Mouse (Mus musculus) spleen, adult 2 months (tissue): ENCODE results near the gene Sec13.

Experiments used
- CTCF ChIP-seq: fragments of 200-500 bp; IDR thresholded peaks from 2 replicates; pipeline ENCODE4 v1.5.1; 2011; ENCODE audit warnings: mild to moderate bottlenecking, inconsistent platforms; ENCODE audit not compliant: insufficient read depth, insufficient read length, insufficient replicate concordance; ENCODE audit errors: extremely low read depth
- POLR2A ChIP-seq: fragments of 200-500 bp; IDR thresholded peaks from 2 replicates; pipeline ENCODE4 v1.6.1; 2011; ENCODE audit warnings: low read depth, low read length, inconsistent platforms

- TF ChIP-seq POLR2A, result no peak
- no peak for TF ChIP-seq CTCF
Measured at GRCm38 (mm10) chr6:113748351-113748750, 7.8 kb upstream of the Sec13 start.
